Comparison of ENCODE assay signal across 8 mouse cellular contexts in genomic region chr13:74316789-74317169, GRCm38 (mm10). TPM values are rescaled to one million over a fixed set of nuclear protein-coding genes. Genes with fewer than 3 reads are reported as not detected.
DNase-seq lines count a peak whose midpoint lies in the region; ATAC-seq and TF ChIP-seq lines count a peak whose summit lies in the region.

No protein-coding gene starts in this region.

- peak overlapping the region; percentile 76 for H3K4me2 ChIP-seq in kidney, embryonic 15.5 days
- H3K4me2 ChIP-seq in embryonic facial prominence, embryonic 11.5 days (ENCODE audit: low read depth, low read length) = peak overlapping the region; percentile 69
- H3K4me2 ChIP-seq in hindbrain, postnatal 0 days (ENCODE audit: low read depth, low read length) = peak overlapping the region; percentile 78
- H3K4me2 ChIP-seq in midbrain, embryonic 15.5 days = peak overlapping the region; percentile 84

- H3K9ac ChIP-seq in kidney, embryonic 15.5 days = peak overlapping the region; percentile 85
- peak overlapping the region; percentile 84 for H3K9ac ChIP-seq in embryonic facial prominence, embryonic 11.5 days (replicated peaks; ENCODE audit: low read length)
- H3K9ac ChIP-seq in hindbrain, postnatal 0 days (replicated peaks; ENCODE audit: low read length) = peak overlapping the region; percentile 69
- H3K9ac ChIP-seq in midbrain, embryonic 15.5 days = peak overlapping the region; percentile 85

- H3K27me3 ChIP-seq in kidney, embryonic 15.5 days = no peaks in the 10 kb centered on the region
- no peaks in the 10 kb centered on the region for H3K27me3 ChIP-seq in embryonic facial prominence, embryonic 11.5 days (ENCODE audit: control insufficient read depth, insufficient read depth, low read length)
- H3K27me3 ChIP-seq in hindbrain, postnatal 0 days (ENCODE audit: insufficient read depth, low read length) = no peaks in the 10 kb centered on the region
- H3K27me3 ChIP-seq in midbrain, embryonic 15.5 days (replicated peaks) = no peaks in the 10 kb centered on the region

- peaks cover 14% of the 10 kb centered on the region for H3K4me1 ChIP-seq in kidney, embryonic 15.5 days
- no peaks in the 10 kb centered on the region for H3K4me1 ChIP-seq in embryonic facial prominence, embryonic 11.5 days (ENCODE audit: control insufficient read depth, insufficient read depth, low read length)
- peaks cover 9% of the 10 kb centered on the region; the same call in 1 of the 2 replicates for H3K4me1 ChIP-seq in hindbrain, postnatal 0 days (ENCODE audit: insufficient read depth, low read length)
- peaks cover 16% of the 10 kb centered on the region for H3K4me1 ChIP-seq in midbrain, embryonic 15.5 days

- TF ChIP-seq CTCF in hindbrain, postnatal 0 days (IDR thresholded peaks at IDR 0.05; ENCODE audit: low read depth) = no peak

- DNase-seq in kidney, postnatal 4 days = no peak
- DNase-seq in embryonic facial prominence, embryonic 11.5 days (ENCODE audit: low spot score) = no peak
- DNase-seq in hindbrain, postnatal 0 days (ENCODE audit: low spot score) = no peak
- DNase-seq in adrenal gland, postnatal 25 days = no peak
- DNase-seq in adrenal gland, adult 2 months = no peak
- DNase-seq in adipocyte (ENCODE audit: low spot score) = no peak

- H3K4me3 ChIP-seq in kidney, embryonic 15.5 days (replicated peaks) = peak overlapping the region; percentile 89
- H3K4me3 ChIP-seq in embryonic facial prominence, embryonic 11.5 days (ENCODE audit: low read depth, low read length) = peak overlapping the region; percentile 65
- H3K4me3 ChIP-seq in hindbrain, postnatal 0 days (ENCODE audit: low read length) = peak overlapping the region; percentile 76
- peak overlapping the region; percentile 74 for H3K4me3 ChIP-seq in midbrain, embryonic 15.5 days

- 3% methylated on average over 15 of the region's 15 CpGs for WGBS in kidney, embryonic 15.5 days
- 4% methylated on average over 15 of the region's 15 CpGs for WGBS in embryonic facial prominence, embryonic 11.5 days
- WGBS in hindbrain, postnatal 0 days = 3% methylated on average over 15 of the region's 15 CpGs
- WGBS in midbrain, embryonic 15.5 days = 3% methylated on average over 15 of the region's 15 CpGs

- H3K27ac ChIP-seq in kidney, embryonic 15.5 days = peak overlapping the region; percentile 89
- H3K27ac ChIP-seq in embryonic facial prominence, embryonic 11.5 days (replicated peaks; ENCODE audit: low read depth, low read length) = peak overlapping the region; percentile 10; the same call in 1 of the 2 replicates
- H3K27ac ChIP-seq in hindbrain, postnatal 0 days = peak overlapping the region; percentile 49; the same call in 1 of the 2 replicates
- H3K27ac ChIP-seq in midbrain, embryonic 15.5 days = peak overlapping the region; percentile 54

- H3K36me3 ChIP-seq in kidney, embryonic 15.5 days = peaks cover 37% of the 10 kb centered on the region
- no peaks in the 10 kb centered on the region; the same call in 1 of the 2 replicates for H3K36me3 ChIP-seq in embryonic facial prominence, embryonic 11.5 days (replicated peaks; ENCODE audit: control insufficient read depth, insufficient read depth, low read depth, low read length)
- peaks cover 19% of the 10 kb centered on the region for H3K36me3 ChIP-seq in hindbrain, postnatal 0 days (ENCODE audit: insufficient read depth, low read length)
- H3K36me3 ChIP-seq in midbrain, embryonic 15.5 days (replicated peaks) = peaks cover 10% of the 10 kb centered on the region; the same call in 1 of the 2 replicates

- no peak for ATAC-seq in kidney, embryonic 15.5 days (replicated peaks; ENCODE audit: low FRiP score)
- no peak for ATAC-seq in embryonic facial prominence, embryonic 11.5 days (replicated peaks; ENCODE audit: insufficient number of reproducible peaks, low FRiP score, low TSS enrichment, low read depth)
- no peak for ATAC-seq in hindbrain, postnatal 0 days
- ATAC-seq in midbrain, embryonic 15.5 days (replicated peaks) = no peak

- H3K9me3 ChIP-seq in kidney, embryonic 15.5 days (replicated peaks) = no peaks in the 10 kb centered on the region
- no peaks in the 10 kb centered on the region for H3K9me3 ChIP-seq in embryonic facial prominence, embryonic 11.5 days (replicated peaks; ENCODE audit: control insufficient read depth, low read length)
- no peaks in the 10 kb centered on the region for H3K9me3 ChIP-seq in hindbrain, postnatal 0 days (ENCODE audit: low read length)
- no peaks in the 10 kb centered on the region for H3K9me3 ChIP-seq in midbrain, embryonic 15.5 days

RNA-seq across cellular contexts. Expression of gene Pdcd6, which starts 0.6 kb away (rescaled TPM):
- polyA plus RNA-seq in kidney, embryonic 15.5 days (2015; fragmentation: Nextera tagmentation; extraction: Ambion mirVana) = 155 and 157 TPM in 2 replicates
- 139 and 142 TPM in 2 replicates for polyA plus RNA-seq in embryonic facial prominence, embryonic 11.5 days (2014; fragmentation: Nextera tagmentation; extraction: Ambion mirVana)
- 96.1 and 129 TPM in 2 replicates for total RNA-seq in hindbrain, postnatal 0 days (2014; rRNA removed)
- polyA plus RNA-seq in hindbrain, postnatal 0 days (2015; fragmentation: Nextera tagmentation; extraction: Ambion mirVana) = 141 and 147 TPM in 2 replicates
- 106 and 118 TPM in 2 replicates for polyA plus RNA-seq in midbrain, embryonic 15.5 days (2015; fragmentation: Nextera tagmentation; extraction: Ambion mirVana)
- 147 and 161 TPM in 2 replicates for total RNA-seq in adrenal gland, postnatal 25 days (2021)
- 100 to 1,000 TPM; 143 to 150 TPM for total RNA-seq in adrenal gland, adult 2 months (2021)
- 83.4 and 84.4 TPM in 2 replicates for polyA plus RNA-seq in adrenal gland, adult 2 months (2012; rRNA removed)

RNA-seq across cellular contexts. Expression of gene Ahrr, which starts 24.6 kb away (rescaled TPM):
- polyA plus RNA-seq in kidney, embryonic 15.5 days (2015; fragmentation: Nextera tagmentation; extraction: Ambion mirVana) = 0.45 and 0.52 TPM in 2 replicates
- 0.95 and 1.5 TPM in 2 replicates for polyA plus RNA-seq in embryonic facial prominence, embryonic 11.5 days (2014; fragmentation: Nextera tagmentation; extraction: Ambion mirVana)
- total RNA-seq in hindbrain, postnatal 0 days (2014; rRNA removed) = 0.99 and 3.3 TPM in 2 replicates
- 0.45 and 0.54 TPM in 2 replicates for polyA plus RNA-seq in hindbrain, postnatal 0 days (2015; fragmentation: Nextera tagmentation; extraction: Ambion mirVana)
- polyA plus RNA-seq in midbrain, embryonic 15.5 days (2015; fragmentation: Nextera tagmentation; extraction: Ambion mirVana) = 0.43 and 0.88 TPM in 2 replicates
- 1.1 and 1.7 TPM in 2 replicates for total RNA-seq in adrenal gland, postnatal 25 days (2021)
- total RNA-seq in adrenal gland, adult 2 months (2021) = 1 to 10 TPM in 1 of 2 experiments, under 1 TPM in 1; 0.81 to 1.9 TPM
- polyA plus RNA-seq in adrenal gland, adult 2 months (2012; rRNA removed) = 1.1 and 1.6 TPM in 2 replicates

RNA-seq across cellular contexts. Expression of gene Sdha, which starts 33.3 kb away (rescaled TPM):
- 308 and 323 TPM in 2 replicates for polyA plus RNA-seq in kidney, embryonic 15.5 days (2015; fragmentation: Nextera tagmentation; extraction: Ambion mirVana)
- 228 and 235 TPM in 2 replicates for polyA plus RNA-seq in embryonic facial prominence, embryonic 11.5 days (2014; fragmentation: Nextera tagmentation; extraction: Ambion mirVana)
- 84.2 and 91.5 TPM in 2 replicates for total RNA-seq in hindbrain, postnatal 0 days (2014; rRNA removed)
- 219 and 228 TPM in 2 replicates for polyA plus RNA-seq in hindbrain, postnatal 0 days (2015; fragmentation: Nextera tagmentation; extraction: Ambion mirVana)
- 238 and 246 TPM in 2 replicates for polyA plus RNA-seq in midbrain, embryonic 15.5 days (2015; fragmentation: Nextera tagmentation; extraction: Ambion mirVana)
- total RNA-seq in adrenal gland, postnatal 25 days (2021) = 591 and 621 TPM in 2 replicates
- total RNA-seq in adrenal gland, adult 2 months (2021) = 100 to 1,000 TPM; 601 to 696 TPM
- polyA plus RNA-seq in adrenal gland, adult 2 months (2012; rRNA removed) = 99.4 and 128 TPM in 2 replicates

RNA-seq across cellular contexts. Expression of gene Ccdc127, which starts 33.3 kb away (rescaled TPM):
- polyA plus RNA-seq in kidney, embryonic 15.5 days (2015; fragmentation: Nextera tagmentation; extraction: Ambion mirVana) = 60.7 and 61.7 TPM in 2 replicates
- 69.0 and 73.7 TPM in 2 replicates for polyA plus RNA-seq in embryonic facial prominence, embryonic 11.5 days (2014; fragmentation: Nextera tagmentation; extraction: Ambion mirVana)
- total RNA-seq in hindbrain, postnatal 0 days (2014; rRNA removed) = 15.2 and 15.6 TPM in 2 replicates
- 41.0 and 47.3 TPM in 2 replicates for polyA plus RNA-seq in hindbrain, postnatal 0 days (2015; fragmentation: Nextera tagmentation; extraction: Ambion mirVana)
- polyA plus RNA-seq in midbrain, embryonic 15.5 days (2015; fragmentation: Nextera tagmentation; extraction: Ambion mirVana) = 38.8 and 44.5 TPM in 2 replicates
- 52.4 and 57.8 TPM in 2 replicates for total RNA-seq in adrenal gland, postnatal 25 days (2021)
- total RNA-seq in adrenal gland, adult 2 months (2021) = 10 to 100 TPM; 51.0 to 58.7 TPM
- 1.1 and 1.3 TPM in 2 replicates for polyA plus RNA-seq in adrenal gland, adult 2 months (2012; rRNA removed)

RNA-seq across cellular contexts. Expression of gene Lrrc14b, which starts 47.0 kb away (rescaled TPM):
- polyA plus RNA-seq in kidney, embryonic 15.5 days (2015; fragmentation: Nextera tagmentation; extraction: Ambion mirVana) = not detected in 2 replicates
- polyA plus RNA-seq in embryonic facial prominence, embryonic 11.5 days (2014; fragmentation: Nextera tagmentation; extraction: Ambion mirVana) = not detected in 2 replicates
- 0.10 and 0.18 TPM in 2 replicates for total RNA-seq in hindbrain, postnatal 0 days (2014; rRNA removed)
- not detected in 2 replicates for polyA plus RNA-seq in hindbrain, postnatal 0 days (2015; fragmentation: Nextera tagmentation; extraction: Ambion mirVana)
- not detected in 2 replicates for polyA plus RNA-seq in midbrain, embryonic 15.5 days (2015; fragmentation: Nextera tagmentation; extraction: Ambion mirVana)
- total RNA-seq in adrenal gland, postnatal 25 days (2021) = 0.24 and 0.43 TPM in 2 replicates
- total RNA-seq in adrenal gland, adult 2 months (2021) = under 1 TPM; 0.17 to 0.79 TPM
- 0.44 and 0.49 TPM in 2 replicates for polyA plus RNA-seq in adrenal gland, adult 2 months (2012; rRNA removed)

Comparison
In these comparisons a context has a peak if more than half of its experiments do, and no peak if none do; other contexts are left out.
1. H3K27ac ChIP-seq: peak in every context shown above with its lines; median percentile 89 in kidney, embryonic 15.5 days; 54 in midbrain, embryonic 15.5 days; 49 in hindbrain, postnatal 0 days; 10 in embryonic facial prominence, embryonic 11.5 days.